Mouse (Mus musculus): ENCODE measurements at regions not wholly inside any gene's neighbourhood (a gene's known extent, or its start where the extent isn't known, plus 50 kb on each side); places are given as distances from the start of the nearest gene placed in this dataset.

- TF ChIP-seq CTCF (IDR thresholded peaks at IDR 0.05; ENCODE audit: control insufficient read depth, insufficient read depth, insufficient replicate concordance, low read depth, low read length) (no peak), POLR2A (IDR thresholded peaks at IDR 0.05; ENCODE audit: control insufficient read depth, low read depth, low read length) (no peak)
Observed at GRCm38 (mm10) chr4:124036483-124036882, 118.7 kb upstream of the 4930535I16Rik start.

Data from testis, adult 2 months (tissue).